Mouse (Mus musculus) cerebellum, adult 2 months (tissue): Measurements from ENCODE around the gene 2310022A10Rik. TPM values are rescaled to one million over a fixed set of nuclear protein-coding genes. Genes with fewer than 3 reads are reported as not detected.

ENCODE experiments used
- DNase-seq, 2 experiments: peaks; one replicate each; pipeline ENCODE4 v3.0.0; 2021
- H3K27ac ChIP-seq: fragments of 200-500 bp; 2 replicates; pipeline ENCODE4 v1.5.1; 2012; ENCODE audit warnings: low read length, control low read depth, inconsistent platforms; ENCODE audit not compliant: insufficient read depth
- H3K27me3 ChIP-seq: fragments of 200-500 bp; 2 replicates; pipeline ENCODE4 v1.6.1; 2012; ENCODE audit warnings: inconsistent platforms, mild to moderate bottlenecking, low read length, moderate library complexity; ENCODE audit not compliant: control insufficient read depth, insufficient read depth
- H3K4me1 ChIP-seq: fragments of 200-500 bp; 2 replicates; pipeline ENCODE4 v1.6.1; 2011; ENCODE audit warnings: low read length; ENCODE audit not compliant: control insufficient read depth, insufficient read depth
- H3K4me3 ChIP-seq: fragments of 200-500 bp; replicated peaks from 2 replicates; pipeline ENCODE3; 2011; ENCODE audit warnings: mild to moderate bottlenecking, low read depth, low read length, control low read depth; ENCODE audit not compliant: insufficient read depth
- CTCF ChIP-seq: fragments of 200-500 bp; IDR thresholded peaks from 2 replicates; pipeline ENCODE4 v1.5.1; 2011; ENCODE audit warnings: low read depth, mild to moderate bottlenecking, control low read depth, low read length, moderate library complexity, borderline replicate concordance; ENCODE audit not compliant: insufficient read depth
- POLR2A ChIP-seq: fragments of 200-500 bp; IDR thresholded peaks from 2 replicates; pipeline ENCODE4 v1.6.1; 2011; ENCODE audit warnings: low read length, control low read depth, borderline replicate concordance; ENCODE audit not compliant: insufficient read depth
- WGBS: fragments of 180-500 bp; shearing (Covaris S2); methylation state at CpG from one replicate; pipeline ENCODE4 v1.1.7; 2018; 5-methylcytosine and 5-hydroxymethylcytosine counted together
- polyA plus RNA-seq: library from polyadenylated mRNA; depleted of rRNA; stranded (reverse); fragments of >200 nt; gene quantifications from 2 replicates; pipeline ENCODE4 v1.2.3, GENCODE M21; 2012

The 2310022A10Rik gene
- polyA plus RNA-seq, 1 experiment, result 46.2 TPM

DNA sequence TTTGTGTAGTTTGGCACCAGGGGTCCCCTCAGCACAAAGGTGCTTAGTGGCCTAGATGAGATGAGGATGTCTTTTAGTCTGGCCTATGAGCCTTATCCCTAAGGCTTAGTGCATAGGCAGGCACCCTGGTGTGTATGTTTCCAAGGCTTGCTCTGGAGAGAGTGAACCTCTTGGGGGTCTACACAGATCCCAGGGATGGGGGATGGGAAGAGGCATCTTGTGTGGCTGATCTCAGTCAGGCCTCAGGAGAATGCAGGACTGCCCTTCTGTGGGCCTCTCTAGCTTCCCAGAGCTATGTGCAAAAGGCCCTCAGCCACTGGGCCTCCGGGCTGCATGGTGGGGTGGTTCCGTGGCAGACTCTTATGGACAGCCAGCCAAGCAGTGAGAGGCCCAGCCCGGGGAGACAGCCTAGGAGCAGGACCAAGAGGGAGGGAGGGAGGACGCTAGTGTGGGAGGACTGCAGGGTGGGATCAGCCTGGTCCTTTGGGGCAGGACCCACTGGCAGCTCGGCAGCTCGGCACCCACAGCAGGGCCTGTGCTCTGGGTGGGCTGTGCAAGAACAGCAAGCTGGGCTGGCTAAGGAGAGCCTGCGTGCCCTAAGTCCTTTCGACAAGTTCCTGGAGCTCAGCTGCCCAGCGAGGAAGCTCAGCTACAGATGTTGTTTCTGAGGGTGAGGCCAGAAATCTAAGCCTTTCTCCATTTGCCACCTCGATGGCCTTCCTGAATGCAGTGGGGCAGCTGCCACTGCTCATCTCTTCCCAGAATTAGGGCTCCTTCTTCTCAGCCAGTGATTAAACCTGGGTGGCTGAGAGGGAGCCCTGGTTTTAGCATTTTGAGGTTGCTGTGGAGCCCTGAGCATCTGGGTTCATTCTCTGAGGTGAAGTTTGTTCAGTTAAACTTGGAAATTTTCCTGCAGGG is 43.8 kb downstream of the 2310022A10Rik start:
- no peaks in the 10 kb centered on the region for H3K27me3 ChIP-seq
- H3K27ac ChIP-seq, result peak overlapping the region; percentile 6
- H3K4me3 ChIP-seq, result no peak overlapping the region
- peaks cover 52% of the 10 kb centered on the region for H3K4me1 ChIP-seq
- peak in 1 of 2 experiments; percentile 52 for DNase-seq
- WGBS, result 30% methylated on average over 10 of the region's 10 CpGs
- TF ChIP-seq CTCF (no peak), POLR2A (no peak)

DNA sequence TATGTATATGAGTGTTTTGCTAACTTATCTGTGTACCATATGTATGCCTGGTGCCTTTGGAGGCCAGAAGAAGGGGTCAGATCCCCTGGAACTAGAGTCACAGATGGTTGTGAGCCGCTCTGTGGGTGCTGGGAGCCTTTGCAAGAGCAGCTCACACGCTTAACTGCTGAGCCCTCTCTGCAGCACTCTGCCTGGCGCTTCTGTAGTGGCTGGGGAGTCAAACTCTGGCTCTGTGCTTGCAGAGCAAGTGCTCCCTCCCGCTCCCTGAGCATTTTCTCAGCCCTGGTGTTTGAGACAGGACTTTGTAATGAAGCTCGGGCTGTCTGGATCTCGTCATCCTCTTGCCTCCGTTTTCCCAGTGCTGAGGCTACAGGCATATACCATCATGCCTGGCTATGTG is 45.0 kb downstream of the 2310022A10Rik start:
- 68% methylated on average over 7 of the region's 7 CpGs for WGBS
- Histone ChIP-seq H3K4me1 (peaks cover 56% of the 10 kb centered on the region), H3K27ac (0 out of 2 replicates have a peak overlapping the region, but pooled peaks have one; percentile 6), H3K4me3 (no peak overlapping the region), H3K27me3 (no peaks in the 10 kb centered on the region)
- TF ChIP-seq POLR2A, result no peak
- no peak for TF ChIP-seq CTCF
- peak in 1 of 2 experiments; percentile 42 for DNase-seq

DNA sequence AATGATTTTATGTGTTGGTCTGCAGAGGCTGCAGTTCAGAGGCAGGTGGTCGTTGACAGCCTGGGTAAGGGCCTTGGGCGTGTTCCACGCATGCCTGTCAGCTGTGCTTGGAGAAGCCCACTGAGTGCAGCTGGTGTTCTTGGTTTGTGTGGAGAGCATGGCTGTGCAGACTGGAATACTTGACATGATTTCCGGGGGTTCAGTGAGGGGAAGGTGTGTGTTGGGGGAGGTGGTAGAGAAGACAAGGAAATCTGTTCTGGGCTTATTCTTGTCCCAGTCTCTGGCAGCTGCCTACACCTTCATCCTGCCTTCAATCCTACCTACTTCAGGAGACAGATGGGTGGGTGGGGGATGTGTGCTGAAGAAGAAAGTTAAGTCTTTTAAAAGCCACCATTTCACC is 48.6 kb downstream of the 2310022A10Rik start:
- H3K4me1 ChIP-seq, result peaks cover 78% of the 10 kb centered on the region
- 36% methylated on average over 4 of the region's 4 CpGs for WGBS

DNA sequence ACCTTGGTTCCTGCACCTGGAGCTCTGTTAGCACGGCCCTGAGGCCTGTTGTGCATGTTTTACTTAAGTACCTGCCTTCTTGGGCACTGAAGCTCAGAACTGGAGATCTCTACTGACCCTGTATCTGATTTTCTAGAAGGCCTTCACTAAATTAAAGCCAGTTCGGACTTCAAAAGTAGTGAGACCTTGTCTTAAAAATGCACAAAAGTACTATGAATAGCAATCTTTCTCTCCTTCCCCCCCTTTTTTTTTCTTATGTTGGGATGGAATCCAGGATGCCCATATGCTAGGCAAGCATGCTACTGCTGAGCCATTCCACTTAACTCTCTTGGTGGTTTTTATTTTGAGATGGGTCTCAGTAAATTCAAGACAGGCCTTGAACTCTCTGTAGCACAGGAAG is 49.1 kb downstream of the 2310022A10Rik start:
- Histone ChIP-seq H3K27ac (peak overlapping the region; percentile 98), H3K27me3 (no peaks in the 10 kb centered on the region), H3K4me1 (peaks cover 79% of the 10 kb centered on the region), H3K4me3 (no peak overlapping the region)
- 17% methylated on average over 2 of the region's 2 CpGs for WGBS
- DNase-seq, result peak; percentile 48 to 64
- no peak for TF ChIP-seq POLR2A
- no peak for TF ChIP-seq CTCF

More for the DNA sequence above, 48.6 kb downstream of the 2310022A10Rik start:
- TF ChIP-seq POLR2A, result no peak
- no peak for TF ChIP-seq CTCF
- Histone ChIP-seq H3K4me3 (no peak overlapping the region), H3K27me3 (no peaks in the 10 kb centered on the region), H3K27ac (peak overlapping the region; percentile 98)
- DNase-seq, result peak in 1 of 2 experiments; percentile 41

DNA sequence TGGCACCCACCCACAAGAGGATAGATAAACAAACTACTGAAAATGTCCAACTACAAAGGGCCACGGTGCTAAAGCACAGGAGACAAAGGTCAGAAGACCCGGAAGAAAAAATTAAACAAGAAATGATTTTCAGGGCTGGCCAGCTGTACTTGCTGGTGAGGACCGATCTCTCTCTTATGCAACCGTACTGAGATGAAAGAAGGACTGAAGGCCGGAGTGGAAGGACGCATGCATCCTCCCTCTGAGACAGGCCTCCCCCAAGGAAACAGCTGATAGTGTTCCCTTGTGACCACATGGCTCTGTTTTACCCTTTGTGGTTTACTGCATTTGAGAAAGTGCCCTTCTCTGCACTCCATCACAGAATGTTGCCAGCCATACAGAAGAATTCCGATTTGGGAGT is 49.8 kb downstream of the 2310022A10Rik start:
- Histone ChIP-seq H3K27me3 (no peaks in the 10 kb centered on the region), H3K4me1 (peaks cover 80% of the 10 kb centered on the region), H3K4me3 (no peak overlapping the region), H3K27ac (peak overlapping the region; percentile 98)
- peak in 1 of 2 experiments; percentile 41 for DNase-seq
- 52% methylated on average over 7 of the region's 7 CpGs for WGBS
- TF ChIP-seq CTCF (no peak), POLR2A (no peak)

DNA sequence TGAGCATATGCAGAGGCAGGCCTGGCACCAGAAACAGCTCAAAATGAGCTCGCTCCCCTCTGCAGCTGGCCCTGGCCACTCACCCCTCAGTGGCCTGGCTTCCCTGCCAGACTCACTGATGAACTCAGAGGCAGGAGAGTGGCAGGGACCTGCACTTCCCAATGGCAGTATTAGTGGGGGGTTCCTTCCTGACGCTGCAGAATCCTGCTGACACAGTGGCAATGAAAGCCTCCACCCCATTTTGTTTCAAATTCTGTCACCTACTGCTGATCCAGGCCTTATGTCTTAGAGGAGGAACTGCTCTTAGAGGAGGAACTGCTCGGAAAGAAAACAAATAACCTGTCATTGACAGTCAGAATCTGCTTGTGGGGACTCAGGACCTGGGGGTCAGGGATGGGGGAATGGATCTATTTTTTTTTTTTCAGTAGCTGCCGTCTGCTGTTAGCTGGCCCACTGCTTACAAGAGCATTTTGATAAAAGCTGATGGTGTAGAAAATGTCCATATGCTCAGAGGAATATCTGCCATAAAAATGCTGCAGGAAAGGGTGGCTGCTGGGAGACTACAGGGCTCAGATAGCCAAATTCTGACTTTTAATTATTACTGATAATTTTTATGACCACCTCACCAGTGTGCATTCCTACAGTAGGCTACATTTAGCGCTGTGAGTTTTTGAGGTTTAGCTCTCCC is 51.8 kb downstream of the 2310022A10Rik start:
- peak overlapping the region; percentile 98 for H3K27ac ChIP-seq
- H3K4me1 ChIP-seq, result peaks cover 89% of the 10 kb centered on the region

DNA sequence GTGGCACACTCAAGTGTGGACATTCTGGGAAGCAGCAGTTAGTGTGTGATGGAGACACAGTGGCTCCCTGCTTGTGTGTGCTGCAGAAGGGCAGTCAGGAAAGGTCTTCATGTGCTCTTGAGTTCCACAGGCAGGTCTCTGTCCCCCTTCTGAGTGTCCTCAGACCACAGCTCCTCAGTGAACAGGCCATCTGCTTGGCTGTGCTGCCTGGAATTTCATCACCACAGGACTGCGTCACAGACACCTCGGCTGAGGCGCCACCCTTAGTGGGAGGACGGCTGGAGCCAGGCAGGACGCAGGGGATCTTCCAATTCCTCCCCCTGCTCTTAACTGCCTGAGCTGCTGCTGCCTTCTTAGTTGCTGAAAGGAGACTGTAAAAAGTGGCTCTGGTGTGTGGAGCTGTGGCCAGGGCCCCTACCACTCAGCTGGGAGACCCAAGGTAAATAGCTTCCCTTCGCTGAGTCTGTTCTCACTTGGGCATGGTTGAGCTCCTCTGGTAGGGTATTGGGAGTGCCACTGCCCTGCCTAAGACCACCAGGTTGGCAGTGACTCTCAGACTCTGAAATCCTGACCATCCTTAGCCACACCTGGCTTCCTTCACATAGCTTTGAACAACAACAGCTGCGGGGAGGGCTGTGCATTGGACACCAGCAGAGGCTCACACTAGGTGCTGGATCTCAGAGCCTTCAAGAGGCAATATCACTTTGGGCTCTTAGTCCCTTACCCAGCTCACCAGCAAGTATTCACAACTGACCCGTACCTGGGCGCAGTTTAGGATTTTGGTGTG is 52.7 kb downstream of the 2310022A10Rik start:
- peaks cover 89% of the 10 kb centered on the region for H3K4me1 ChIP-seq
- H3K4me3 ChIP-seq, result peak overlapping the region; percentile 24
- peak overlapping the region; percentile 98 for H3K27ac ChIP-seq
- 27% methylated on average over 9 of the region's 9 CpGs for WGBS
- no peaks in the 10 kb centered on the region for H3K27me3 ChIP-seq
- DNase-seq, result peak; percentile 87 to 92
- peak; percentile 46; the same call in 1 of the 2 replicates for TF ChIP-seq POLR2A
- no peak for TF ChIP-seq CTCF

More for the DNA sequence above, 51.8 kb downstream of the 2310022A10Rik start:
- H3K27me3 ChIP-seq, result no peaks in the 10 kb centered on the region
- peak; percentile 74 to 86 for DNase-seq
- H3K4me3 ChIP-seq, result no peak overlapping the region
- WGBS, result 5% methylated on average over 5 of the region's 5 CpGs
- TF ChIP-seq CTCF (no peak), POLR2A (no peak)
